Mouse (Mus musculus) kidney, postnatal 25 days (tissue): ENCODE measurements around the gene Atmin.

Source experiments
- DNase-seq, 2 experiments: peaks; one replicate each; pipeline ENCODE4 v3.0.0; 2021; ENCODE audit warnings: mixed read lengths in 2 of 2

Atmin gene

DNA sequence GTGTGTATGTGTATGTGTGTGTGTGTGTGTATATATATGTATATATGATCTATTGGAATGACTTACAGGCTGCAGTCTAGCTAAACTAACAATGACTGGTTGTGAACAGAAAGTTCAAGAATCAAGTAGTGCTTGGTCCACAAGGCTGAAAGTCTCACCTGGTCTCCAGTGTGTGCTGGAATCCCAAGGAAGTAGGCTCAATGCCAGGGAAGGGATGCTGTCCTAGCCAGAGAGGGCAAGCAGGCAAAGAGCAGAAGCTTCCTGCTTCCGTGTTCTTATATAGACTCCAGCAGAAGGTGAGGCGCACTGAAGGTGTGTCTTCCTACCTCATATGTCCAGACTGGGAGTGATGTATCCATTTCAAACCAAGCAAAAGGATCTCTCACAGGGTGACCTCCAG lies 8.6 kb downstream of the Atmin start:
- DNase-seq = peak; percentile 28 to 58

DNA sequence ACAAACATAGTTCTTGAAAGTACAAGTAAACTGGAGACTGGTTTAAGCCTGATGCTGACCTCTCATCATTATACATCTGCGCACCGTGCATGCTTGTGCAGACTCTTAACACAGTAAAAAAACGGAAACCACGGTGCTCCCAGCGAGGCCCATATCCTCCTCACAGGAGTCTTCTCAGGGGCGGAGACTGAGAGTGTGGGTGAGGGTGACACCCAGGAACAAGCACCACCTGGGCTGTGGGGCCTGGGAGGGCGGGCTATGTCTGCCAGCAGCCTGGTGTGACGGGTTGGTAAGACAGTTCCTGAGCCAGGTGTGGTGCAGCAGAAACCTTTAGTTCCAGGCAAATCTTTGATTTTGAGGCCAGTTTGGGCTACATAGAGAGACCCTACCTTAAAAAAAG lies 9.2 kb downstream of the Atmin start:
- DNase-seq = no peak

DNA sequence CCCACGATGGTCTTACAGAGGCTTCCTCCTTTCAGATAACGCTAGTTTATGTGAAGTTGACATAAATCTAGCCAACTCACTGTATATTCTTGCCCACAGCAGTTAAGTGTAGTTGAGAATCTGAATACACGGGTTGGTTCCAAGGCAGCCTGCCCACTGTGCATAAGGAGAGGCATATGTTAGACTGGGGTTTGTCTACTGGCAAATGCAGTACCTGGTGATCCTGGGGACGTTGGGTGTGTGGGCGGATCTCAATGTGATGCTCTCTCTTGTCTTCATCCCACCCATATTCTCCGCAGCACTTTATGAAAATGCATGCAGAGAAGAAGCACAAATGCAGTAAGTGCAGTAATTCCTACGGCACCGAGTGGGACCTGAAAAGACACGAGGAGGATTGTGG lies 11.2 kb downstream of the Atmin start:
- DNase-seq = no peak

DNA sequence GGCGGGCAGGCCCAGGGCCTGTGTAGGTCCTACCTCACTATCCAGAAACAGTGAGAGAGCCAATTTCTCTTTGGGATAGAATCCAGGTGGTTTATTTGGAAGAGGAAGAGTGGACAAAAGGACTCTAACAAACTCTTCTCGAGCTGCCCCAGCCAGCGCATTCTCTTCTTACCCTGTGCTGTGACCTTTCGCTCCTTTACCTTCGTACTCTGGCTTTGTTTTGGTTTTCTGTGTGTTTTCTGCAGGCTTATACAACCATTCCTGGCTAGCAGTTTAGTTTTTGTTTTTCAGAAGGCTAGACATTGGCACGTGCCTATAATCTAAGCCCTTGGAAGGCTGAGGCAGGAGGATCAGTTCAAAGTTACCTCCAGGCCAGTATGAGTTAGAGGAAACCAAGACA lies 26.3 kb downstream of the Atmin start:
- DNase-seq = peak in 1 of 2 experiments; percentile 28

DNA sequence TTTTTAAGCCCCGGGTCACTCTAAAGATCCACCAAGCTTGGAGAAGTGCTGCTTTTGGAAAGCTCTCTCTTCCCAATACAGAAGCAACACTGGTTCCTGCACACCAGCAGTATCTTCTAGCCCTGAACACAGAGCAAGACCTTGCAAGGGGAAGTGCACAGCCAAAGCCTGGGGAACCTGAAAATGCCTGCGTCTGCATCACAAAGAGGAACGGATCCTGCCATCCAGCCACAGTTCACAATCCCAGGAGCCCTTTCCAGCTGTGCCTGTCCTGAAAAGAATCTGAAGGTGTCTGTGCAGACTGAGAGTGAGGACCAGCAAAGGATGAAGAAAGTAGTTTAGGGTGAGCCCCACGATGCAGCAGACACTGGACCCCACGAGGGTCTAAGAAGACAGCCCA lies 31.9 kb downstream of the Atmin start:
- no peak for DNase-seq

DNA sequence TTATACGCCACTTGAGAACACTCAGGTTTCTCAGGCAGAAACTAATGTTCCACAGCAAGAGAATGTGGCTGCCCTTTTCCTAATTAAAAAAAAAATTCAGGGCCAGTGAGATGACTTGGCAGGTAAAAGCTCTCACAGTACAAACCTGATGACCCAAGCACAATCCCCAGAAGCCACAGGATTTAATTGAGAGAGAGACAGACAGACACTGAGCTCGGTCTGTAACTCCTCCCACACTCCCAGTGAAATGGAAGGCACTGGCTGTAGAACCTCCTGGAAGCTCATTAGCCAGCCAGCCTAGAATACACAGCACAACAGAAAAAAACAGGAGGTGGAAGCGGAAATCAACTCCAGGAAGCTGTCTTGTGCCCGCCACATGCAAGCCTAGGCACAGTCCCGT lies 32.4 kb downstream of the Atmin start:
- DNase-seq = peak; percentile 42 to 63

DNA sequence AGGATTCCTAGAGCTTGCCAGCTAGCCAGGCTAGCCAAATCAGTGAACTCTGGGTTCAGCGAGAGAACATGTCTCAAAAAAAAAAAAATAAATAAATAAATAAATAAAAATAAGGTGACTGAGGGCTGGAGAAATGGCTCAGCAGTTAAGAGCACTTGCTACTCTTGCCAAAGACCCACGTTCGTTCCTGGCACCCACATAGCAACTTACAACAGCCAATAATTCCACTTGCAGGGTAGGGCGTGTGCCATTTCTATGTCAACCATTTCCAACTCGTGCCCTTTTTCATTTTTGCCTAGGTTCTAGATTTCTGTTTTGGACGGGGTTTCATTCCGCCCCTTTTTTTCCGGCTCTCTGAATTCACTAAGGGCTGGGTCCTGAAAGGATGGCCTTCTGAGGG lies 34.9 kb downstream of the Atmin start:
- DNase-seq = no peak

DNA sequence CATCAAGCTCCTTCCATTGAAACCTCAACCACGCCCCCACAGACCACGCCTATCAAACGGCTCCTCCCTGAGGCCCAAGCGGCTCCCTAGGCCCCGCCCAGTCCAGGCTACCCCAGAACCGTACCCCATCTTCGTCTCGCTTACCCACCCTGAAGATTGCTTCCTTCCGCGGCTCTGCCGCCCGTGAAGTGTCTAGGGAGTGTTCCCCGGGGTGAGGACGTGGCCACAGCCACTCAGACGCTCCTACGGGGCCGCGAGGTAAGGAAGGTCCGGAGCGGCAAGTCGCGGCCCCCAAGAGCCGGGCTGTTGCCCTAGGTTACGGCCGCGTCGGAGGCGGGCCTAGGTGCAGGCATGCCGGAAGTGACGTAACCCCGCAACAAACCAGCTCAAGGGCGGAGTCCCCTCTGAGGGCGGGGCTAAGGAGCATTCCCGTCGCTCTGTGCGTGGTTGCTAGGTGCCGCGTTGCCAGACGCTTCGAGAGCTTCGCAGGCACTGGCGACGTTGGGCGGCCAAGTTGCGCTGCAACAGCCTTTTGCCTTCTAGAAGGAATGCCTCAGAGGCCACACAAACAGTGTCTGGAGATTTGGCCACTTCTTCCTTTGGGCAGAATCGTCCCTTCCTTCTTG lies 35.6 kb downstream of the Atmin start, which contains the start of gene 1700030J22Rik:
1700030J22Rik (minus strand) TSS at position 329 of the 626 bp plus-strand sequence.
- peak; percentile 99 for DNase-seq

DNA sequence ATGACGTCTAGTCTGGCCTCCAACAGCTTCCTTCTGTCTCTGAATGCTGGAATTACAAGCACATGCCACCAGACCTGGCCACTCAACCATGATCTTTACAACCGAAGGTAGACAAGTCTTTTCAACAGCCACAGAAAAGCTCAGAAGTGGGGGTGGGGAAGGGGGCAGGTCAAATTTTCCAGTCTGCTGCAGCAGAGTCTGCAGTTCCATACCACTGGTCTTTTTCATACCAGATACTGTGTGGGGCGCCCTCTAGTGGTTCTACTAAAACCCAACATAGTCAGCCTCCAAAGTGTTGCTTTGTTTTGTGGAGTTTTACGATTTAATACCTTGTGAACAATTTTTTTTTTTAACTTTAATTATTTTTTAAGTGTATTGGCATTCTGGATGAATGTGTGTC lies 36.9 kb downstream of the Atmin start:
- peak; percentile 67 to 82 for DNase-seq

DNA sequence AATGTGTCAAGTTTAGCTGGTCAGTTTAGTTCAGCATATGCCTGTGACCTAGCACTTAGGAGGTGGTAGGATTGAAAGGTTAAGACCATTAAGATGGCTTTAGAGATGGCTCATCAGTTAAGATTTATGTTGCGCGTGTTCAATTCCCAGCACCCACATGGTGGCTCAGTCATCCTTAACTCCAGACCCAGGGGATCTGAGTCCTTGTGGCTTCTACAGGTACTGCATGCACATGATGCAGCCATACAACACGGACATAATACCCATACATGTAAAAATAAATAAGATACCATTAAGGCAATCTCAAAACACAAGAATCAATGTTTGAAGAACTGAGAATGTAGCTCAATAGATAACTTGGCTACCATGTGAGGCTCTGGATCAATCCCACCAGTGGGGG lies 46.6 kb downstream of the Atmin start:
- no peak for DNase-seq

DNA sequence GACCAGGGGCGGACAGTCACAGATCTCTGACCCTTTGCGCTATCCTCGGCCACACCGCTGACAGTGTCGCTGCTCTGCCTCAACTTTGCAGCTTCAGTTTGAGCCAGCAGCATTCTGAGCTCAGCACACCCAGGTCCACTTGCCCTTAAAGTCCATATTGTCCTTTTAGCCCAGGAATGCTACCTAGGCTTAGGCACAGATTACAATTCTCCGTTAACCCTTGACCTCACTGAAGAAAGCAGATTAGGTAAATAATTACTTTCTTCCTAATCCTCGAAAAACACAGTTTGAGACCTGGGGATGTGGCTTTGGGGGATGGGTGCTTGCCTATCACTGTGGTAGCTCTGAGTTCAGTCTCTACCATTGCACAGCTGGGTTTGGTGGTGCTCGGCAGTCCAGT lies 48.0 kb downstream of the Atmin start:
- DNase-seq = peak in 1 of 2 experiments; percentile 43

DNA sequence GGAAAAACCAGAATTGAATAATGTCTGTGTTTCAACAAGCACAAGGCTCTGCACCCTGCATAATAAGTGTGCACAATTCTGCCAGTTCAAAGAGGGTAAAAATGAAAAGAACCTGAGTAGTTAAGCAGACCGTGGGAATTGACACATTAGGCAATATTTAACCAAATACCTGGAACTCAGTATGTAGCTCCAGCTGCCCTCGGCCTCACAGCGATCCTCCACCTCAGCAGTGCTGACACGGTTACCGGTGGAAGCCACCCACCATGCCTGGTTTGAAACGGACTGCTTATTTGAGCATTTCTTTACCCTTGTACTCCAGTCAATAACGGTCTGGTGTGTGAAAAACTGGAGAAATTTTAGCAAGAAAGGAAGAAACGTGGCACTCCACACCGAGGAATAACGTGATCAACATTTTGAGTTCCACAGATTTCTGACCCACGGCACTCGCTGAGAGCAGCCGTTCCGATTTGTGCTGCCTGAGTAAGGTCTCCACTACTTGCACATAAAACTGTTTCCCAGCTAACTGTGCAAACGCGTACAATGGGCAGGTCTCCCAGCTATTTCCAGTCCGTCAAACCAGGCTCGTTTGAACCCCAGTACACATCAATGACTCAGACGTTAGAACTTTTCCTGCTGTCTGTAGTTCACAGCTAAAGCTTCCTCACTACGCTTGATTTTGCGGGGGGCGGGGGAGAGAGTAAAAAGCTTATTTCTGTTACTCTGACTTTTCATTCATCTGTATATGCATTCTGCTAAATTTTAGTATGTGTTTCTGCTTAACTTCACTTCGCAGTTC lies 49.2 kb downstream of the Atmin start:
- peak; percentile 72 to 86 for DNase-seq

DNA sequence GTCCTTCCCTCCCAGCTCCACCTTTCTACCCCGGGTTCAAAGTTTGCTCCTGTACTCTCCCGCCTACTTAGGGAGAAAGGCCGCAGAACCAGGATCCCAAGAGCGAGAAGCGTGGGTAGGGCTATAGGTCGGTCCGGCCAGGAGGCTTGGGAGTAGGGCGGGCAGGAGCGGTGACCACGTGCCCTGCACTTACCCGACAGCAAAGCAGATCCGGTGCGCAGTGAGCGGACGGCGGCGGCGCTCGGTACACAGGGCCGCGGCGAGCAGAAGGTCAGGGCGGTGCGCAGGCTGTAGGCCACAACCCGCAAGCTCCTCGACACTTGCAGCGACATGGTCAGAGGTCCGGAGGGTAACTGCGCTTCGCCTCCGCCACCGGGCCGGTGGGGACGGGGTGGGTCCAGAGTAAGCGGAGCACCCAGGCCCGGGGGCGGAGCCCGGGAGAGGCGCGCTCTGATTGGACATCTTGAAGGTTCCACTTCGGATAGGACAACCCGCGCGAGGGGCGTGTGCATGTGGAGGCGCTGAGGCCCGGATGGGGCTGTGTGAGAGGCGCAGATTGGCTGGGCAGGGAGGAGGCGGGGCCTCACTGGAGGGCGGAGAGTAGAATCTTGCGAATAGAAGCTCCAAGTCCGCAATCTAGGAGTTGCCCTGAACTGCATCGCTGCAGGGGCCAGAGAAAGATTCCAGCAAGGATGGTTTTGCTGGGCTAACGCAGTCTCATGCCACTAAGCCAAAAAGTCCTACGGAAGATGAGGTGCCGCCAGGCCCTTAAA lies 50.1 kb downstream of the Atmin start, which contains the start of gene Gcsh:
Gcsh (minus strand) TSS at position 443 of the 773 bp plus-strand sequence.
- peak; percentile 100 for DNase-seq

DNA sequence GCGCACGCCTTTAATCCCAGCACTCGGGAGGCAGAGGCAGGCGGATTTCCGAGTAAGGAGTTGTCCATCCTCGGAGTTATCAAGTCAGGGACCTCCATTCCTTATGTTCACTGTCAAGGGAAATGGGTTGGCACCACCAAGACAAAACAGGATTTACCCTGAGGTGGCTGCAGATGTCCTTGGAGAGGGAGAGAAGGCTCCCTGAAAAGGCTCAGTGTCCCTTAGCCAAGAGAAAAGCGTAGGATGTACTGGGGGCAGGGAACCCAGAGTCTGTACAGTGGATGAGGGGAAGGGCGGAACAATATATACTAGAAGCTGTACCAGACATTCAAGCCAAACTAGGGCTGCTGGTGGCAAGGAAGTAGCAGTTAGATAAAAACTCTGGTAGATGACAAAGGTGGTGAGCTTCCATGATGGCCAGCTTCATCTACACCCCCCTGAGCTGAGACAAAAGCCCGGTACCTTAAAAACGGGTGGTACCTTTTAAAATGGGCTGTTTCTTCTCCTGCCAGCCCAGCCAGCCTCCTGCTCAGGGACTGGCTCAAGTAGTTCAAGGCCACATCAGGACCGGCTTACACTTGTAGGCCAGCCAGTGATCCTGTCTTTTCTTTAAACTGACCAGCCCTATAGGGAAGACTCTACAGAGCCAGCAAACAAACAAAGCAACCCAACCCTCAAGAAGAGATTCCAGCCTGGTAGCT lies 51.0 kb downstream of the Atmin start:
- DNase-seq = no peak
